Mouse (Mus musculus): ENCODE data around the gene 1700016H13Rik.

The 1700016H13Rik gene

DNA sequence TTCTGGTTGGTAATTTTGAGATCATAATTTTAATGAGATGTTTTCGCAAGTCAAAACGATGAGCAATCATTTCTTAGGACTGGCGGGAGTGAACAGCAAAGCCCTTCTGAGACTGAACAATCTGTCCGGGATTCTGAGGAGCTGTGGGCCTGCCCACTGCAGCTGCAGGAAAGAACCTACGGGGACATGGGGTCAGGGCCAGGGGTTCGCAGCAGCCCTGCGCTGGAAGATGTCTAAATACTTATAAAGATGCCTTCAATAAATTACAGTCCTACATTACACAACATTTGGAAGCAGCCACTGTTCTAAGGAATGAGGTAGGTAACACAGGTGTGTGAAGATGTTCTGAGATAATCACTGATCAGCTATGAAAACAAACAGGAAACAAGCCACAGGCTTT lies 50.1 kb downstream of the 1700016H13Rik start:
- DNase-seq (ENCODE audit: low read depth, low spot score) = no peak

DNA sequence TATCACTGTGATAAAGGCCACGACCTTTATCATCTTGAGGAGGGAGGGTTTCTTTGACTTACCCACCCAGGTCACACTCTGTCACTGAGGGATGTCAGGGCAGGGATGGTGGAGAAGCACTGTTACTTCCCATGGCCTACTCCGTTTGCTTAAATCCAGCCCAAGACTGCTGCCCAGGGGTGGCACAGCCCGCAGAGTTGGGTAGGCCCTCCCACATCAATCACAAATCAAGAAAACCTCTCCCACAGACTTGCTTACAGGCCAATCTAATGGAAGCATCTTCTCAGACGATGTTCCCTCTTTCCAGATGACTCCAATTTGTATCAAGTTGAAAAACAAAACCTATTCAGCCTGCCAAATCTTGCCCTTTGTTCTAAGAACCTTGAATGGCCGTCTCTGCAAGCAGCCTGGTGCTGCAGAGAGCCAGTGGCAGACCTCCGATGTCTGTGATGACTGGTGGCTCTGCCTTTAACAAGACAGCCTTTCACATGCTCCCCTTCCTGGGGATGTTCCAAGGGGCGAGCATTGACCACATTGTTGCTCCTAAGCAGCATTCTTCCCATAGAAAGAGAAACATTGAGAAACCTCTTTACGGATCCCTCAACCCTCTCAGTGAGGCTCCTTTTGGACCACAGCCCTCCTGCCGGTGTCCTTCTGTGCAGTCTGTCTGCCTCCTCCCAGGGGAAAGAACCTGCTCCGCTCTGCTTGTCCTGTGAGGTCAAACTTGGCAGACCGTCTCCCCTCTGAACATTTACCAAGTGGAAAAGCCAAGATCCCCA lies 52.5 kb downstream of the 1700016H13Rik start:
- no peak for DNase-seq (ENCODE audit: low read depth, low spot score)

DNA sequence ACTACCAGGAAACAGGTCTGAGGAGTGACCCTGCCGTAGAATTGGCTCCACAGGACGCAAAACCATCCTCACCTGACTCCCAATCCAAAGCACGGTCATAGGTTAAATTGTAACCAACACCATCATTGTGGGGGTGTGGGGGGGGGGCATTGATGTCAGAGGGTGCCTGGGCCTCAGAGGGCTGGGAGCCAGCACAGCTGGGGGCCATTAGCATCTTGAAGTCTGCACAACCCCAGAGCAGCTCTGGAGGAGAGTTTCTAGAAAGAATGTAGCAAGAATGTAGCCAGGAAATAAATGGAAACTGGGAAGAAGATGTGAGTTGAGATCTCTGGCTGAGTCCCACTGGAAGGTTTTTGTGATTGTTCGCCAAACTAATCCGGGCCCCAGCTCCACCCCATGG lies 56.9 kb downstream of the 1700016H13Rik start:
- DNase-seq (ENCODE audit: low read depth, low spot score) = no peak

DNA sequence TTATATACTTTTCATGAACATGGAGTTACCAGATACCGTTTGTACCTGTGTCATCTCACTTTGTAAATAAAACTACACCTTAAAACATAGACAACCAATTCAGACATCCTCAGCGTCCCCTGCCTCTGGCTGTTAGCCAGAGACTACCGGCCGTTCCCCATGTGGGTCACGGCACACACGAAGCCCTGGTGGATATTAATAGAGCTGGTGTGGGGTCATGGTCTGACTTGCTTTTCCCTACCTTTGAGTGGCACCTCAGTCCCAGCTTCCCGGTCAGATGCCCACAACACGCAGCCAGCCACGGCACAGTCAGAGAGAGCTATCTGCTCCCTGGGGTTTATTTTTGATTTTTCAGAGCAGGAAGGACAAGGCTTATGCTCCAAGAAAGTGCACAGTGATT lies 57.5 kb downstream of the 1700016H13Rik start:
- DNase-seq (ENCODE audit: low read depth, low spot score) = no peak

All from ES-CJ7 (cell line).